Mouse (Mus musculus): ENCODE measurements around the gene Micu1.
"Not testable (repeated sequence)": the region's sequence is repeated elsewhere in the genome, so short reads cannot be mapped to it uniquely, and the experiment has no call there.

Micu1 gene

GRCm38 (mm10) chr10:59702207-59703032 is at the start of gene Micu1:
Gene Micu1 (plus strand): TSS chr10:59702477.
- peak; percentile 98 for DNase-seq (ENCODE audit: low read depth, low spot score)

GRCm38 (mm10) chr10:59656799-59657198 is 45.5 kb upstream of the Micu1 start:
- DNase-seq (ENCODE audit: low read depth, low spot score) = no peak

GRCm38 (mm10) chr10:59664765-59665164 is 37.5 kb upstream of the Micu1 start:
- DNase-seq (ENCODE audit: low read depth, low spot score) = no peak

- DNase-seq (ENCODE audit: low read depth, low spot score) = peak; percentile 56
These were observed 36.6 kb upstream of the Micu1 start for GRCm38 (mm10) chr10:59665503-59666291.

- peak; percentile 85 for DNase-seq (ENCODE audit: low read depth, low spot score)
These were observed 34.9 kb upstream of the Micu1 start for GRCm38 (mm10) chr10:59667377-59667776.

- DNase-seq (ENCODE audit: low read depth, low spot score) = no peak
These were observed 33.8 kb upstream of the Micu1 start for GRCm38 (mm10) chr10:59668491-59668890.

- DNase-seq (ENCODE audit: low read depth, low spot score) = no peak
These were observed 24.4 kb upstream of the Micu1 start for GRCm38 (mm10) chr10:59677836-59678235.

- no peak for DNase-seq (ENCODE audit: low read depth, low spot score)
These were observed 23.1 kb upstream of the Micu1 start for GRCm38 (mm10) chr10:59679189-59679588.

- not testable (repeated sequence) for DNase-seq (ENCODE audit: low read depth, low spot score)
These were observed 16.7 kb upstream of the Micu1 start for GRCm38 (mm10) chr10:59685586-59685985.

GRCm38 (mm10) chr10:59687126-59687525 is 15.2 kb upstream of the Micu1 start:
- DNase-seq (ENCODE audit: low read depth, low spot score) = no peak

- no peak for DNase-seq (ENCODE audit: low read depth, low spot score)
These were observed 12.4 kb upstream of the Micu1 start for GRCm38 (mm10) chr10:59689836-59690235.

- no peak for DNase-seq (ENCODE audit: low read depth, low spot score)
These were observed 9.8 kb upstream of the Micu1 start for GRCm38 (mm10) chr10:59692441-59692840.

- DNase-seq (ENCODE audit: low read depth, low spot score) = no peak
These were observed 8.2 kb upstream of the Micu1 start for GRCm38 (mm10) chr10:59694104-59694503.

GRCm38 (mm10) chr10:59699516-59699915 is 2.8 kb upstream of the Micu1 start:
- no peak for DNase-seq (ENCODE audit: low read depth, low spot score)

GRCm38 (mm10) chr10:59701805-59702204 is 472 bp upstream of the Micu1 start:
- no peak for DNase-seq (ENCODE audit: low read depth, low spot score)

- no peak for DNase-seq (ENCODE audit: low read depth, low spot score)
These were observed 933 bp downstream of the Micu1 start for GRCm38 (mm10) chr10:59703060-59703760.

- no peak for DNase-seq (ENCODE audit: low read depth, low spot score)
These were observed 4.8 kb downstream of the Micu1 start for GRCm38 (mm10) chr10:59706991-59707546.

GRCm38 (mm10) chr10:59707595-59707994 is 5.3 kb downstream of the Micu1 start:
- no peak for DNase-seq (ENCODE audit: low read depth, low spot score)

GRCm38 (mm10) chr10:59709281-59709680 is 7.0 kb downstream of the Micu1 start:
- DNase-seq (ENCODE audit: low read depth, low spot score) = no peak

- DNase-seq (ENCODE audit: low read depth, low spot score) = no peak
These were observed 8.0 kb downstream of the Micu1 start for GRCm38 (mm10) chr10:59710246-59710645.

- DNase-seq (ENCODE audit: low read depth, low spot score) = no peak
These were observed 9.8 kb downstream of the Micu1 start for GRCm38 (mm10) chr10:59712062-59712461.

- DNase-seq (ENCODE audit: low read depth, low spot score) = no peak
These were observed 17.7 kb downstream of the Micu1 start for GRCm38 (mm10) chr10:59720017-59720416.

Data from brain, adult 2 months (tissue).